ENCODE assay signal across 8 mouse cellular contexts in genomic region chr11:105293901-105294494, GRCm38 (mm10). TPM values are rescaled to one million over a fixed set of nuclear protein-coding genes. Genes with fewer than 3 reads are reported as not detected.
DNase-seq lines count a peak whose midpoint lies in the region; ATAC-seq and TF ChIP-seq lines count a peak whose summit lies in the region.

No protein-coding gene starts in this region.

- peak overlapping the region; percentile 78 for H3K9ac ChIP-seq in lung, embryonic 14.5 days
- peak overlapping the region; percentile 0; the same call in 1 of the 2 replicates for H3K9ac ChIP-seq in stomach, embryonic 15.5 days

- peak; percentile 67 for DNase-seq in lung, embryonic 14.5 days
- no peak for DNase-seq in lung, adult 18-20 months
- peak; percentile 58 for DNase-seq in gastrocnemius, postnatal 25 days
- peak; percentile 44 to 60 for DNase-seq in kidney, postnatal 4 days
- DNase-seq in spleen, postnatal 10 days (ENCODE audit: low spot score in 2 of 2) = no peak
- no peak for DNase-seq in layer of hippocampus, postnatal 36 days

- H3K4me1 ChIP-seq in lung, embryonic 14.5 days (ENCODE audit: insufficient read depth) = peaks cover 9% of the 10 kb centered on the region
- peaks cover 26% of the 10 kb centered on the region; the same call in 1 of the 2 replicates for H3K4me1 ChIP-seq in stomach, embryonic 15.5 days

- peak overlapping the region; percentile 78 for H3K4me2 ChIP-seq in lung, embryonic 14.5 days
- peak overlapping the region; percentile 88 for H3K4me2 ChIP-seq in stomach, embryonic 15.5 days

- no peaks in the 10 kb centered on the region for H3K9me3 ChIP-seq in lung, embryonic 14.5 days (ENCODE audit: low read depth, low read length)
- no peaks in the 10 kb centered on the region for H3K9me3 ChIP-seq in stomach, embryonic 15.5 days

- H3K27ac ChIP-seq in lung, embryonic 14.5 days (ENCODE audit: low read depth) = peak overlapping the region; percentile 97
- H3K27ac ChIP-seq in stomach, embryonic 15.5 days = peak overlapping the region; percentile 93

- TF ChIP-seq CTCF in lung, embryonic 14.5 days (IDR thresholded peaks at IDR 0.05; ENCODE audit: low read depth) = no peak

- 0 out of 2 replicates have a peak, but pooled peaks have one; percentile 7 for ATAC-seq in lung, embryonic 14.5 days (ENCODE audit: insufficient read depth)
- no peak for ATAC-seq in stomach, embryonic 15.5 days (ENCODE audit: insufficient read depth, low FRiP score, low read depth)
- ATAC-seq in granulocyte monocyte progenitor cell, adult 5-6 weeks (replicated peaks; ENCODE audit: poor library complexity, severe bottlenecking) = no peak

- H3K4me3 ChIP-seq in lung, embryonic 14.5 days (ENCODE audit: low read depth, low read length) = peak overlapping the region; percentile 71
- peak overlapping the region; percentile 64 for H3K4me3 ChIP-seq in stomach, embryonic 15.5 days (replicated peaks)

- 7% methylated on average over 9 of the region's 9 CpGs for WGBS in lung, embryonic 14.5 days
- 10% methylated on average over 9 of the region's 9 CpGs for WGBS in stomach, embryonic 15.5 days

- peaks cover 17% of the 10 kb centered on the region; the same call in 1 of the 2 replicates for H3K36me3 ChIP-seq in lung, embryonic 14.5 days (ENCODE audit: insufficient read depth)
- H3K36me3 ChIP-seq in stomach, embryonic 15.5 days = no peaks in the 10 kb centered on the region

- H3K27me3 ChIP-seq in lung, embryonic 14.5 days (ENCODE audit: insufficient read depth, low read length) = no peaks in the 10 kb centered on the region
- 0 out of 2 replicates have a peak, but pooled peaks cover 10% of the 10 kb centered on the region for H3K27me3 ChIP-seq in stomach, embryonic 15.5 days (replicated peaks)

RNA-seq across cellular contexts. Expression of gene Mrc2, which starts 1.6 kb away (rescaled TPM):
- polyA plus RNA-seq in lung, embryonic 14.5 days (2014; fragmentation: Nextera tagmentation; extraction: Ambion mirVana) = 16.6 and 20.0 TPM in 2 replicates
- 10 to 100 TPM; 16.5 to 18.6 TPM for total RNA-seq in gastrocnemius, postnatal 25 days (2021)
- polyA plus RNA-seq in stomach, embryonic 15.5 days (2015; fragmentation: Nextera tagmentation; extraction: Ambion mirVana) = 10.7 and 12.4 TPM in 2 replicates
- total RNA-seq in granulocyte monocyte progenitor cell, adult 5-6 weeks (2014; fragmentation: Nextera tagmentation) = not detected in 2 replicates
- total RNA-seq in granulocyte monocyte progenitor cell, adult 5-6 weeks (2017) = not detected in 2 replicates
- 1 to 10 TPM; 4.7 to 7.4 TPM for total RNA-seq in layer of hippocampus, postnatal 36 days (2021)

Comparison
In these comparisons a context has a peak if more than half of its experiments do, and no peak if none do; other contexts are left out.
1. DNase-seq: peak in lung, embryonic 14.5 days (single experiment), gastrocnemius, postnatal 25 days (single experiment) and kidney, postnatal 4 days (2 of 2); none in lung, adult 18-20 months (0 of 2), spleen, postnatal 10 days (0 of 2) and layer of hippocampus, postnatal 36 days (0 of 2).
2. RNA of gene Mrc2, which starts 1.6 kb away (total RNA-seq): 16.5 to 18.6 TPM in gastrocnemius, postnatal 25 days and 4.7 to 7.4 TPM in layer of hippocampus, postnatal 36 days; not detected in granulocyte monocyte progenitor cell, adult 5-6 weeks; every median in the first group is over 4 times any median in the second.